Mouse (Mus musculus): Measurements from ENCODE around the gene Wbp11.

DNA sequence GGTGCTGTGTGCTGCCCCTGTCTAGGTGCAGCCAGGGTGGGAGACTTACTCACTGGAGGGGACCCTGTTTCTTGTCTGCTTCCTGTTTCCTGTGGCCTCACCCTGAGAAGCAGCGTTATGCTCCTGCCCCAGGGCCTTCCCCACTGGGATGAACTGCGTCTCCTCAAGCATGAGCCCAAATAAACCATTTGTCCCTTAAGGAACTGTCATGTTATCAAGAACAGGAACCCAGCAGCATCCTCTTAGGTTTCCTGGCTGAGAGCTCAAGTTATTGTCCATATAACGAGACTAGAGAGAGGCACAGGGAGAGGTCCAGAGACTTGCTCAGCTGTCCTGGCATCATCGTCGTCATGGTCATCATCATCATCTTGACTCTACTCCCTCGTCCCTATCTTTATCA, 22.2 kb upstream of the Wbp11 start:
- no peak for TF ChIP-seq CTCF (IDR thresholded peaks at IDR 0.05; ENCODE audit: extremely low read depth, insufficient read length, insufficient replicate concordance, low read depth, low read length)
- no peak for TF ChIP-seq POLR2A (IDR thresholded peaks at IDR 0.05; ENCODE audit: low read depth, low read length)

All from small intestine, adult 2 months (tissue).